Mouse (Mus musculus): Measurements from ENCODE around the gene Mthfd1l.

Mthfd1l gene

GRCm38 (mm10) chr10:3972981-3973588 lies at the start of gene Mthfd1l:
Gene Mthfd1l (plus strand): TSS chr10:3973118.
- DNase-seq (ENCODE audit: low read depth): peak; percentile 85

DNA sequence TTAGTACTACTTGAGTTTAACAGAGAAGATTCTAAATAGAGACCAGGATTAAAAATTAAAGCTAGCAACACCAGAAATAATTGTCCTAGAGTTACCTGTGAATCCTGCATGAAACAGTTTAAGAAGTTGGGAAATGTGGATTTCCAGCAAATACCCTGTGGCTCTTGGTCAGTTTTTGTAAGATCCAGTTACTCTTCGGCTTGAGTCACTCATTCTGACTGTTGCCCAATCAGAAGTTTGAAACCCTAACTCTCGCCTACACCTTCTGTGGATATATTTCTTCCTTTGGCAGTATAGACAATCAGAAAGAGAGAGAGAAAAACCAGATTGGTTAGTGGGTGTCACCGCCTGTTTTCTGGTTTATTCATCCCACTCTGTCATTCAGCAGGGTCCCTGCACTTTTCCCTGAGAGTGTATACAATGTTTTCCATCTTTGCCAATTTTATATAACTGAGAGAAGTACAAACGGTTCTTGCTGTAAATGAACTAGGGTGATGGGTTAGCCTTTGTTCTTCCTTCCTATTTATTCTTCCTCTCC lies 44.8 kb upstream of the Mthfd1l start:
- no peak for DNase-seq (ENCODE audit: low read depth)

GRCm38 (mm10) chr10:3931831-3932230 lies 41.1 kb upstream of the Mthfd1l start:
- no peak for DNase-seq (ENCODE audit: low read depth)

GRCm38 (mm10) chr10:3933311-3933940 lies 39.5 kb upstream of the Mthfd1l start:
- DNase-seq (ENCODE audit: low read depth): no peak

DNA sequence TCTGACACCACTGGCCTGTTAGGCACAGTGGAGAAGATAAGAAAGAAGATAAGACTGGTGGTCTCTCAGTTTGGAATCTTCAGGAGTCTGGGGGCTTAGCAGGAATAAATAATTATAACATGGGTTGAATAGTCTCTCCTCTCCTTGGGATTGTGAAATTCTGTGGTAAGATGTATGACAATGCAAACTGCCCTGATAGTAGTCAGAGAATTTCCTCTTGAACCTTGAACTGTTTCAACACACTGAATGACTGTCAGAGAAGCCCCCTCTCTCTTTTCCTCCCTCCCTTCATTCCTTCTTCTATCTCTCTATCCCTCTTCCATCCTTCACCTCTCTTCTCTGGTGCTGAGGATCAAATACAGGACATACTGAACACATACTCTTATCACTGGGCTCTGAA lies 36.1 kb upstream of the Mthfd1l start:
- DNase-seq (ENCODE audit: low read depth): no peak

DNA sequence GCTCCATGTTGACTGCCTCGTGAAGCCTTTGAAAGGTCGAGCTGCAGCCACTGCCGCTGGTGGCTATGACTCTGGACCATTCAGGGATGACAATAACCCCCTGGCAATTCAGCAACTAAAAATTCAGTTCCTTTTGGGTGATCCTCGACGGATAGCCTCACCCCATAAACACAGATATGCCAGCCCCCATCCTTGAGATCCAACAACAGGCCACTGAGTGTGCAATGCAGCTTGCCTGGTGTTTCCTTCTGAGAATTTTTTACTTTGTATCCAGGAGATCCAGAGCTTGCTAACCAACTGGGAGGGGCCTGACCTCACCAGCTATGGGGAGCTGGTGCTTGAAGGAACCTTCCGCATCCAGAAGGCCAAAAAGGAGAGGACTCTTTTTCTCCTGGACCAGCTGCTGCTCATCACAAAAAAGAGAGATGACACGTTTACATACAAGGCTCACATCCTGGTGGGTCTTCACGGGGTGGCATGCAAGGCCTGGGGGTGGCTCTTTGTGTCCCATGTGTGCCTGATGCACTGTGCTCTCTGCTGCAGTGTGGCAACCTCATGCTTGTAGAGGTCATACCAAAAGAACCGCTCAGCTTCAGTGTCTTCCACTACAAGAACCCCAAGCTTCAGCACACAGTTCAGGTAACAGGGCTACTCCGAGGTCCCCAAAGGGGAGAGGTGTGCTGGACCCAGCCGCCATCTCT lies 32.9 kb upstream of the Mthfd1l start:
- no peak for DNase-seq (ENCODE audit: low read depth)

DNA sequence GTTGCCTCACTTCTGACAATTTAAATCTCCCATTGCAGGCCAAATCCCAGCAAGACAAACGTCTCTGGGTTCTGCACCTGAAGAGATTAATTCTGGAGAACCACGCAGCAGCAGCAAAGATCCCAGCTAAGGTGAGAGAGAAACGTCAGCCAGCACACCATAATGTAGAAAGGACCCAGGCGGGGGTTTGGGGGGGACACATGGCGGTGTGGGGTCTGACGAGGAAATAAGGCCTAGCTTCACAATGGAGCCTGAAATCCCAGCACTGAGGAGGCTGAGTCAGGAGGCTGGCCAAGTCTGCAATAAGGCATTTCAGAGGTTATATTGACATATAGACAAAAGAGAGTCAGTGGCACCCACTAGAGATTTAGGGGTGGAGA lies 32.3 kb upstream of the Mthfd1l start:
- no peak for DNase-seq (ENCODE audit: low read depth)

DNA sequence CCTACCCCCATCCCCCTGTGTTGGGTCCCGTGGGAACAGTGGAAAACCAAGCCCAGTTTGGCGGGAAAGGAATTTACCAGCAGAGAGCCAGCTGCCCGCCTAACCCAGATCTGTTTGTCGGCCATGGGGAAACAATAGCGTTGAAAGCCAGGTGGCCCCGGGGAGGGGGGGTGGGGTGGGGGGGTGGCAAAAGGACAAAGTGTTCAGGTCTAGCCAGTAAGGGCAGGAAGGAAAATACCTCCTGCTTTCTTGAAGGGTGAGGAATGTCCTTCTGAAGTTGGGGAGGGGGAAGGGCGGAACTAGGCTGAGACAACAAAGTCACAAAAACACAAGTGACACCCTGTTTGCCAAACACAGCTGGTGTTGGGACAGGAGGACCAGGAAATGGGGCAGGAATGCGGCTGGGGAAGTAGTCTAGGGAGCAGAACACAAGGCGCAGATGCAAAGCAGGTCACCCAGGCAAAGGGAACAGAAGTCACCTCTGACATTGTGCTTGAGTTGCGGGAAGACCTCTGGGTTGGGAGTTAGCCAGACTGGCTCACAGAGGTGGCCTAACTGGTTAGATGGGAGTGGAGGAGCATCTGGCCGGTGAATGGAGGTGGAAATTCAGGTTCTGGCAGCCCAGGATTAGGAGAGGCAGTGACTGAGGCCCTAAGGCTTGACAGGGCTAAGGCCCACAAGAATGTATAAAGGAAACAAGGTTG lies 31.7 kb upstream of the Mthfd1l start:
- no peak for DNase-seq (ENCODE audit: low read depth)

- no peak for DNase-seq (ENCODE audit: low read depth)
These were observed 30.6 kb upstream of the Mthfd1l start for GRCm38 (mm10) chr10:3942289-3942688.

DNA sequence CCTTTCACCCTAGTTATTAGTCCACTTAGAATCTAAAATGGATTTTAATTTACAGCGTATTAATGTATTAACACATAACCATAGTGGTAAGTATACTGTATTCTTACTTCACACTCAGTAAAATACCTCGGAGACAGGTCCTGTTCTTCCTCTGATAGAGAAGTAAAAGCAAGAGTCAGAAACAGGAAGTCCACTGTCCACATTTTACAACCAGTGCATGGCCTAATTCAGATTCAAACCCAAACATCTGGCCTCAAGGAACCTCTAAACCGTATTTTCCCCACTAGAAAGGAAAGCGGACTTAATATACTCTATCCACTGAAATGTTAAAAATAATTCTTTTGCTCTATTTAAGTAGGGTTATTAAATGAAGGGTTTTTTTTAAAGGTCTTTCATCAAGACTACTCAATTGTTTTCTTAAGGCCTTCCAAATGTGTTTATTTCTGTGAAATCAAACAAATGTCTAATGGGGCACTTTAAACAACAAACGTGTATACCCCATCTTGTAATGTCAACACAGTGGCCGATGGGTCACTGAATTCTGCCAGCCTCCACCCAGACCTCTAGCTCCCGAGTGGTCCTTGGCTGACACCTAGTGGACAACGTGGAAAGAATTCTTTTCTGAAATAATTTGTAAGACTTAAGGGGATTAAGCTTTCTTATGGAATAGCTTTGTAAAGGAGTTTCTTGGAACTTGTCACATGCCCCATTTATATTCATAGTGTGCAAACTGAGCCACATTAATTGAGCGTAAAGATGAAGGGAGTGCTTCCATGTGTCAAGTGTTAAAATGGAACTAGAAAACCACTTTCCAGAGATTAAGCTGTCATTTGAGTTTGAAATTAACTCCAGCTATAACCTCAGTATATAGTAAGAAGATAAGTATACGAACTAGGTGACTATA lies 29.2 kb upstream of the Mthfd1l start:
- peak; percentile 66 for DNase-seq (ENCODE audit: low read depth)

- no peak for DNase-seq (ENCODE audit: low read depth)
These were observed 26.0 kb upstream of the Mthfd1l start for GRCm38 (mm10) chr10:3946871-3947270.

DNA sequence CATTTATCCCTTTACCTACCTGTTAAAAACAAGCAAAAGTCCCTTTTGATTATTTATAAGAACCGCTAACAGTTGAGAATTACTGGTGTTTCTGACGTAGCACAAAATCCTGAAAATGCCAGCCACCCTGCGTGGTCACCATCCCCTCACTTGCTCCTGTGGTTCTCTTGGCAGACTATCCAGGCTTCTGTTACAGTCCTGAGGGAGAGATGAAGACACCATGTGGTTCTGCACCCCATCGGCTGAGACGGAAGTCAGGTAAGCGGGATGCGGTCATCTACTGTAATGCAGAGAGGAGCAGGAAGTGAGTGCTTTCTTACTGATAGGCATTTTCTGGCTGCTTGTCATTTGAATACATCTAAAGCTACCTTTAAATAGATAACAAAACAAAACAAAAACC lies 25.6 kb upstream of the Mthfd1l start:
- no peak for DNase-seq (ENCODE audit: low read depth)

GRCm38 (mm10) chr10:3949306-3949705 lies 23.6 kb upstream of the Mthfd1l start:
- no peak for DNase-seq (ENCODE audit: low read depth)

GRCm38 (mm10) chr10:3956471-3956870 lies 16.4 kb upstream of the Mthfd1l start:
- no peak for DNase-seq (ENCODE audit: low read depth)

DNA sequence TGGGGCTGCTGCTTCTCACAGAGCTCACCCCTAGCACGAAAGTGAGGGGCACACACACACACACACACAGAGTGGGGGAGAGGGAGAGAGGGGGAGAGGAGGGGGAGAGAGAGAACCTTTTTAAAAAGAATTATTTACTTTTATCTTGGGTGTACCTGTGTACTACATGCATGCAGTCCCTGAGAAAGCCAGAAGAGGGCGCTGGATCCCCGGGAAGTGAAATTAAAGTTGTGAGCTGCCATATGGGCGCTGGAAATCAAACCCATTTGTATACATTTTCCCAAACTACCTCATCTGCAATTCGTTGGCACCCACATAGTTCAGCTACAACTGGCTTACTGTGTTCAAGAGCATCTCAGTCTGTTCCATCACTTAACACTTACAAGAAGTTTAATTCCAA lies 14.3 kb upstream of the Mthfd1l start:
- DNase-seq (ENCODE audit: low read depth): no peak

DNA sequence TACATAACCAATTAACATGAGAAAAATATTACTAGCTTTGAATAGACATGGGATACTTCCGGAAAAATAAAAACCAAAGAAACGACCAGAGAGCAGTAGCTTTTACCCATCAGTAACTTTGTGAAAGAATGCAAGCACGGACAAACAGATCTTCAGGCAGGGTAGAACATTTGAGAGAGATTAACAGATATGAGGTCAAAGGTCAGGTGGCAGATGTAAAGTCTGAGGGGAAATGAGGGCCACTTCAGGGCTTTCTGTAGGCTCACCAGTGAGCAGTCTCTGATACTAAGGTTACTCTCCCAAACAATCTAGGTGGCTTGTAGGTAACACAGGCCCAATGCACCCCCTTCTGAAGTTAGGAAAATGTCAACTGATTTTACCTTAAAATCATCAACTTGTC lies 3.9 kb upstream of the Mthfd1l start:
- DNase-seq (ENCODE audit: low read depth): no peak

DNA sequence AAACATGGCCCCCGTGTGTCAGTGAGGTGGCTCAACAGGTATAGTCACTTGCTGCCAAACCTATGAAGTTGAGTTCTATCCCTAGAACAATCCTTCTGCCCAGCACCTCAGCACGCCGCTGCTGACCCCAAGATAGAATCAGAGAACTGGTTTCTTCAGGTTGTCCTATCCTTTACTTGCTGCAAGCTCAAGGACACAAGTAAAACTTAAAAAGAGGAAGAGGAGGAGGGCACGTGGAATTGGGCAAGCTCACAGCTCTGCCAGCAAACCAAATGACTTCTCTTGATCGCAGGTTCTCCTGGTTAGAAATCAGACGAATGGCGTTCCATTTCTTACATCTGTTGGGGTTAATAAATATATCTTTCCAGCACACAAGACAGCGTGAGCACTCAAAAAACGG lies 681 bp upstream of the Mthfd1l start:
- DNase-seq (ENCODE audit: low read depth): no peak

DNA sequence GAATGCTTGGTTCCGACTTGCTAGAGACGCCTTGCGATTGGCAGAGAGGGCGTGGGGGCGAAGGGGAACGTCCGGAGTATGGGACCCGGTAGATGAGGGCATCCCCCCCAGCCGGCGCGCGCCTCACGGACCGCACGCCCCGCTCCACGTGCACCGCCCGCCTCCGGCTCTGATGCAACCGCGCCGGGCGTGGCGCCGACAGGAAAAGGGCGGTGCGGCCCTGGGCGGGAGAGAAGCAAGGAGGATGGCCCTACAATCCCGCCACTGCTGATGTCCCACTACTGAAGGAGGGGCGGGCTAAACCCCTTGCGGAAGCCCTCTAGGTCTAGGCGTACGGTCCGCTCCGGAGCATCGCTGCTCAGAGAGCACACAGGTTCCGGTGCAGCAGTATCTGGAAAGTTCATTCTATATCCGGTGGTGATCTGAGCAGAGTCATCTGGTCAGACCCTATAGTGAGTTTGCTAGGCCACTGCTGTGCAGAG lies 712 bp downstream of the Mthfd1l start:
- peak; percentile 83 for DNase-seq (ENCODE audit: low read depth)

GRCm38 (mm10) chr10:3974380-3974779 lies 1.5 kb downstream of the Mthfd1l start:
- no peak for DNase-seq (ENCODE audit: low read depth)

DNA sequence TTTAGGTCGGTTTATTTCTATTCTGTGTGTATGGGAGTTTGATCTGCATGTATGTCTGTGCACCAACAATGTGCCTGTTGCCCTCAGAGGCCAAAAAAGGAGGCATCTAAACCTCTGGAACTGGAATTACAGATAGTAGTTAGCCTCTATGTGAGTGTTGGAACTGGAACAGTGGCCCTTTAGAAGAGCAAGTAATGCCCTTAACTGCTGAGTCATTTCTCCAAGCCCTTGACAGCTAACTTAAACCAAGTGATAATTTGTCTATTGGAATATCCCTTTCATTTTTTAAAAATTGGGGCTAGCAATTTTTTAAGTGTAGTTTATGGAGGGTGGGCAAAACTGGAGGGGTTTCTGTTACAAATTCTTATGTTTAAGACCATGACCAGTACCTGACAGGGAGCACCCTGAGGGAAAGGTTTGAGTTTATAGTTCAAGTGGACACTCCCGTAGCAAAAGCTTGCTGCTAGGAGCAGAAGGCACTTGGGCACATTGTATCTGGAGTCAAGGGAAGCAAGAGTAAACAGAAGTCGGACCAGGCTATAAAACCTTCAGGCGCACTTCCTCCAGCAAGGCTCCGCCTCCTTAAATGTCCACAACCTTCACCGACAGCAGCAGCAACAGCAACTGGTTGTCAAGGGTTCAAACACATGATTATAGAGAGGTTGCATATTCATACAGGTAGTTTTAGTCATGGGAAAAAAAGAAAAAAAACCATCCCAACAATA lies 3.1 kb downstream of the Mthfd1l start:
- no peak for DNase-seq (ENCODE audit: low read depth)

GRCm38 (mm10) chr10:3976623-3977010 lies 3.7 kb downstream of the Mthfd1l start:
- no peak for DNase-seq (ENCODE audit: low read depth)
